Mouse (Mus musculus) lung, embryonic 15.5 days (tissue): ENCODE measurements around the gene Ascc1. TPM values are rescaled to one million over a fixed set of nuclear protein-coding genes. Genes with fewer than 3 reads are reported as not detected.

ENCODE experiments used
- ATAC-seq: fragments of 200-750 bp; cut with Nextera tagmentation; 2 replicates; pipeline ENCODE4 v1.8.0; 2017; ENCODE audit warnings: moderate number of reproducible peaks, borderline replicate concordance; ENCODE audit not compliant: low FRiP score, low TSS enrichment; ENCODE audit errors: extremely low read depth
- H3K27ac ChIP-seq: fragments of 300-500 bp; sonication (generic); 2 replicates; pipeline ENCODE4 v1.5.1; 2015; ENCODE audit warnings: moderate library complexity, mild to moderate bottlenecking, inconsistent platforms
- H3K27me3 ChIP-seq: fragments of 300-500 bp; sonication (generic); 2 replicates; pipeline ENCODE4 v1.6.1; 2015; ENCODE audit warnings: inconsistent platforms
- H3K36me3 ChIP-seq: fragments of 300-500 bp; sonication (generic); 2 replicates; pipeline ENCODE4 v1.6.1; 2015; ENCODE audit warnings: inconsistent platforms
- H3K4me1 ChIP-seq: fragments of 300-500 bp; sonication (generic); 2 replicates; pipeline ENCODE4 v1.6.1; 2015; ENCODE audit warnings: inconsistent platforms
- H3K4me2 ChIP-seq: fragments of 300-500 bp; sonication (generic); 2 replicates; pipeline ENCODE4 v1.6.1; 2015; ENCODE audit warnings: inconsistent platforms, mild to moderate bottlenecking, moderate library complexity
- H3K4me3 ChIP-seq: fragments of 300-500 bp; sonication (generic); 2 replicates; pipeline ENCODE4 v1.5.1; 2015; ENCODE audit warnings: mild to moderate bottlenecking, inconsistent platforms
- H3K9ac ChIP-seq: fragments of 300-500 bp; sonication (generic); 2 replicates; pipeline ENCODE4 v1.6.1; 2015; ENCODE audit warnings: inconsistent platforms
- H3K9me3 ChIP-seq: fragments of 300-500 bp; sonication (generic); 2 replicates; pipeline ENCODE4 v1.6.1; 2016; ENCODE audit warnings: inconsistent platforms
- WGBS: fragments of 180-500 bp; shearing (Covaris S2); methylation state at CpG from one replicate; pipeline ENCODE4 v1.1.7; 2015; 5-methylcytosine and 5-hydroxymethylcytosine counted together
- polyA plus RNA-seq: library from polyadenylated mRNA; unstranded; fragments of >200 nt; fragmentation: Nextera tagmentation; extraction: Ambion mirVana; gene quantifications from 2 replicates; pipeline ENCODE4 v1.2.1, GENCODE M21; 2015

Gene Ascc1
- polyA plus RNA-seq, 1 experiment from 2014 or later, result 45.2 TPM

DNA sequence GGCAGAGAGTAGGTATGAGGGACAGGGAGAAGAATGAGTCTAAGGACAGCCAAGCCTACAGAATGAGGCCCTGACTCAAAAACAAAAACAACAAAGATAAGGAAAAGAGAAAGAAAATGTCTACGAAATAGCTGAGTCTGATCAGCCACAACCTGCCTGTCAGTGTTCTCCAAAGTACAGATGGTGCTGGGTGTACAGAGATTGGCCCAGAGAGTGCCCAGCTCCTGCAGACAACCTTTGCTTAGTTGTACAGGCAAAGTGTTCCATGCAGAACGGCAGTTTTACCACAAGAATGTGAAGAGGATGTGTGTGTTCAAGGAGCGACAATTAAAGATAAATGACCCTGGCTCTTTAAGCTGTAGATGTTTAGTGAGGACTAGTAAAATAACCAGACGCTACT is 50.5 kb downstream of the Ascc1 start:
- Histone ChIP-seq H3K4me2 (no peak overlapping the region), H3K27me3 (no peaks in the 10 kb centered on the region), H3K4me3 (no peak overlapping the region), H3K36me3 (peaks cover 10% of the 10 kb centered on the region; the same call in 1 of the 2 replicates), H3K27ac (no peak overlapping the region), H3K9ac (no peak overlapping the region), H3K9me3 (0 out of 2 replicates have a peak, but pooled peaks cover 5% of the 10 kb centered on the region), H3K4me1 (no peaks in the 10 kb centered on the region)
- no peak for ATAC-seq
- 43% methylated on average over 4 of the region's 4 CpGs for WGBS

DNA sequence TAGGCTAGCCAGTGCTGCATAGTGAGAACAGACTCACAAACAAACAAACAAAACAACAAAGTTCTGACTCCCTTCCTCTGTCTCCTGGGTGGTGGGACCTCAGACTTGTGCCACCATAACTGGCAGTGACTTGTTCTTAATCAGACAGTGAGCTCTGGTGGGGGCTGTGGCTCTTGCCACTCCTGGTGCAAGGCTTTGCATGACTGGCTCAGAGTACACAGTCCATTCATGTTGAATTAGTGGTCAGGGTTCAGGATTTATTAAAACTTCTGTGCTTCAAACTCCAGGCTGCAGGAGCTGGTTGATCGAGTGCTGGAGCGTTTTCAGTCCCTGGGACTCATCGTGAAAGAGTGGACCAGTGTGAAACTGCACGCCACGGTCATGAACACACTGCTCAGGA is 59.6 kb downstream of the Ascc1 start:
- 87% methylated on average over 5 of the region's 5 CpGs for WGBS
- no peak overlapping the region for H3K27ac ChIP-seq
- ATAC-seq, result no peak
- no peak overlapping the region for H3K4me2 ChIP-seq
- no peaks in the 10 kb centered on the region for H3K27me3 ChIP-seq
- H3K36me3 ChIP-seq, result peaks cover 3% of the 10 kb centered on the region; the same call in 1 of the 2 replicates
- no peak overlapping the region for H3K4me3 ChIP-seq
- 0 out of 2 replicates have a peak, but pooled peaks cover 5% of the 10 kb centered on the region for H3K9me3 ChIP-seq
- no peak overlapping the region for H3K9ac ChIP-seq
- no peaks in the 10 kb centered on the region for H3K4me1 ChIP-seq

DNA sequence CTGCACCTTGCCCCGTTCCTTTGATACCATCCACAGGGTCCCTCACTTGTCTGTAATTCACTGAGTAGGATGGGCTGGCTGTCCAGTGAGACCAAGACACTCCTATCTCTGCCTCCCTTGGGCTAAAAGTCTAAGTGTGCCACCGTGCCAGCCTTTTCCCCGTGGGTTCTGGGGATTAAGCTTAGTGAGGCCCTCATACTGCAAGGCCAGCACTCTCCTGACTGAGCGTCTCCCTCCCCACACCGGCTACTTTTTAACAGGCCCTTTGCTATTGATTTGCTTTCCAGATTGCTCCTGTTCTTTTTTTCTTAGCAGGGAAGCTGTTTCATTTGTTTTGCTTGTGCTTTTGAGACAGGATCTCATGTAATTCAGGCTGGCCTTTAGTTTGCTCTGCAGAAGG is 60.3 kb downstream of the Ascc1 start:
- Histone ChIP-seq H3K9me3 (no peaks in the 10 kb centered on the region), H3K27me3 (no peaks in the 10 kb centered on the region), H3K4me2 (no peak overlapping the region), H3K4me1 (no peaks in the 10 kb centered on the region), H3K9ac (no peak overlapping the region), H3K36me3 (no peaks in the 10 kb centered on the region), H3K27ac (no peak overlapping the region), H3K4me3 (no peak overlapping the region)
- 38% methylated on average over 5 of the region's 5 CpGs for WGBS
- no peak for ATAC-seq

DNA sequence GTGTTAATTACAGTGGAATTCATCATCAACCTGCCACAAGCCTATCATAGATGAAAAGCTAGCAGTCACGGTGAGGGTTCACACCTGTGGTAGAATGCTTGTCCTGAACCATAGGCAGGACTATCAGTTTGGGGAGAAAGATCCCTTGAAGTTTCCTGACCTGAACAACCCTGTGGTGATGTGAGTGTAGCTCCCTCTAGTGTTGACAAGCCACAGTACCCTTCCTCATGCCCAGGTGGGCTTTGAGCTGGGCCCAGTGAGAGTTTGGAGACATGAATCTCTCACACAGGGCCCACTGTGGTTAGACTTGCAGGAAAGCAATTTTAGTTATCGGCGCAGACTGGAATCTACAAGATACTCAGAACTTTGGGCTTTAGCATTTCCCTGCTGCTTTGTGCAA is 63.9 kb downstream of the Ascc1 start:
- Histone ChIP-seq H3K4me2 (no peak overlapping the region), H3K27ac (no peak overlapping the region), H3K9me3 (no peaks in the 10 kb centered on the region), H3K36me3 (no peaks in the 10 kb centered on the region), H3K4me1 (no peaks in the 10 kb centered on the region), H3K9ac (no peak overlapping the region), H3K4me3 (no peak overlapping the region), H3K27me3 (no peaks in the 10 kb centered on the region)
- WGBS, result 64% methylated on average over 3 of the region's 3 CpGs
- ATAC-seq, result no peak

DNA sequence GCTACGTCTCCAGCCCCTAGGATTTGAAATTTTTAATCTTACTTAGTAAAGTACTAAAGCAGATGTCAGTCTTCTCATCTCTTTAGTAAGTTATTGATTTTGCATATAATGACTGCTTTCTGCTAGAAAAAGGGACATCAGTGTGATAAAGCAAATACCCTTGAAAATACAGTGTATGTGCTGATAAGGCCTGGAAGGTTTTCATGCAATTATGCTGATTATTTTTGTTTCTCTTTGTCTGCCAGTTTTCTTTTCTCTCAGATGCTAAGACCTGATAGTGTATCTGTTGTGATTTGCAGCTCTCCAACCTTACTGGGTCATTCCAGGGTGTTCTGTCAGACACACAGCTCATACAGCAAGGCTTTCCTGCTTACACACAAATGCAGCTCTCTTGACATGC is 72.6 kb downstream of the Ascc1 start:
- ATAC-seq, result no peak
- no peak overlapping the region for H3K4me2 ChIP-seq
- no peaks in the 10 kb centered on the region for H3K27me3 ChIP-seq
- H3K9me3 ChIP-seq, result no peaks in the 10 kb centered on the region
- H3K27ac ChIP-seq, result no peak overlapping the region
- WGBS, result 81% methylated on average over 1 of the region's 1 CpGs
- H3K36me3 ChIP-seq, result no peaks in the 10 kb centered on the region
- no peak overlapping the region for H3K9ac ChIP-seq
- no peak overlapping the region for H3K4me3 ChIP-seq
- H3K4me1 ChIP-seq, result peaks cover 23% of the 10 kb centered on the region

DNA sequence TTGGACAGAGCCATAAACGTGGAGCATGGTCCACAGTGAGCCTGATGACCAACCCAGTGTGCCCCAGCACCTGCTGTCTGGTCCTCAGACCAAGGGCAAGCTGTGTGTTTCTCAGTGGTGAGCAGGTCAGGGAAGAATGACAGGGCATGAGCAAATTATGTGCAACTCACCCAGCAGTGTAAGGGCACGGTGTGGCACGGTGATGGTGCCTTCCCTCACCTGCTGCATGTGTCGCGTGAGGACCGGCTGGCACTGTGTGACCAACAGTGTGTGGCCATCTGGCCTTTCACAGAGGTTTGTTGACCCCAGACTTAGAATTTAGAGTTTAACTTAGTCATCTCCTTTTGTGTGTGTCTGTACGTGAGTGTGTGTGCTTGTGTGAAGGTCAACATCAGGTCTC is 74.6 kb downstream of the Ascc1 start:
- 87% methylated on average over 7 of the region's 7 CpGs for WGBS
- no peak for ATAC-seq
- H3K27ac ChIP-seq, result no peak overlapping the region

DNA sequence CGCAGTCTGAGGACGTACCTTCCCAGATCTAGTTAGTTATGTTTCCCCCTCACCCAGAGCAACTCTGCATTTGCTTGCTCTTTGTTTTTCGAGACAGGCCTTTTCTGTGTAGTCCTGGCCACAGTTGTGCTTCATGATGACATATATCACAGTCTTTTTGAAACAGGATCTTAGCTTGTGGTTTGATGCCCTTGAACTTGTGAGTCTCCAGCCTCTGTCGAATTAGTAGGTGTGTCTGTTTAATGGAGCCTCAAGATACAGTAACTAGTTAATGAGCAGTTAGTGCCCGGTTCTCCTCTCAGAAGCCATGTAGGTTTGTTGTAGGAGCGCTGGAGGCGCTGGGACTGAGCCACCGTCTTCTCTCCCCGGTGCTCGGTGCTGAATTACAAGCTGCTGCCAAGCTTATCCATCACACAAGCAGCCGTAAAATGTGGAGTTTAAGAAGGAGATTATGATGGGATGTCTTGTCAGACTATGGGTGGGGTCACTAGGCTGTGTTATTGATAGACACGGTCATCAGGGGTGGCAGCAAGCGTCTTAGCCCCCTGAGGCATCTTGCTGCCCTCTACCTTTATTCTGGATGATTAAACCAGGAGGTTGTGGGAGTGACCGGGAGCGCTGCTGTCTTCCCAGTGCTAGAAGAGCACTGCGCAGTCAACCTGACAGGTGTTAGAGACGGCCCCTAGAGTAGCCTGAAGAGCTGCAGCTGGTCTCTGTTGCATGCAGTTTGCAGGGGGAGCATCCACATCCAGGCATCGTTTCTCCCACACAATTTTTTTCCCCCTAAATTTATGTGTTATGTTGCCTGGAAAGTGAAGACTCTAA is 75.3 kb downstream of the Ascc1 start:
- ATAC-seq, result peak; percentile 53; the same call in 1 of the 2 replicates
- Histone ChIP-seq H3K4me2 (0 out of 2 replicates have a peak overlapping the region, but pooled peaks have one; percentile 1), H3K27ac (0 out of 2 replicates have a peak overlapping the region, but pooled peaks have one; percentile 15), H3K4me3 (no peak overlapping the region), H3K36me3 (no peaks in the 10 kb centered on the region), H3K4me1 (peaks cover 45% of the 10 kb centered on the region), H3K27me3 (no peaks in the 10 kb centered on the region), H3K9me3 (no peaks in the 10 kb centered on the region), H3K9ac (no peak overlapping the region)
- 43% methylated on average over 18 of the region's 18 CpGs for WGBS

More for the DNA sequence above, 74.6 kb downstream of the Ascc1 start:
- no peaks in the 10 kb centered on the region for H3K27me3 ChIP-seq
- H3K4me3 ChIP-seq, result no peak overlapping the region
- H3K9me3 ChIP-seq, result no peaks in the 10 kb centered on the region
- H3K4me1 ChIP-seq, result peaks cover 43% of the 10 kb centered on the region
- no peaks in the 10 kb centered on the region for H3K36me3 ChIP-seq
- H3K9ac ChIP-seq, result no peak overlapping the region
- H3K4me2 ChIP-seq, result no peak overlapping the region

DNA sequence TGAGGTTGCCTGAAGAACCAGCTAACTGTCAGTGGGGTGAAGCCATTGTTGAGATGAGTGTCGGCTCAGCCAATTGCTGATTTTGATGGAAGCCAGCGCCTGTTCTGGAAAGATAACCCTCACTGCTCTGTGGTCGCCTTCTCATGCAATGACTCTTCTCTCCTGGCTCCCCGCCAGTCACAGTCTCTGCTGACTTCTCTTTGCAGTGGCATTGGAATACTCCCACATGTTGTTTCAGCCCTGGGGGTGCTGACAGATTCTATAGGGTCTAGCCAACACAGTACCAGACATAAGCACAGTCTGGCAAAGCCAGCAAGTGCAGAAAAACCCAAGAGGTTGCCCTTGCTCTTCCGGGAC is 75.9 kb downstream of the Ascc1 start:
- WGBS, result 39% methylated on average over 5 of the region's 5 CpGs
- Histone ChIP-seq H3K36me3 (no peaks in the 10 kb centered on the region), H3K9me3 (no peaks in the 10 kb centered on the region), H3K27me3 (no peaks in the 10 kb centered on the region), H3K9ac (no peak overlapping the region), H3K27ac (0 out of 2 replicates have a peak overlapping the region, but pooled peaks have one; percentile 15), H3K4me1 (peaks cover 45% of the 10 kb centered on the region), H3K4me3 (no peak overlapping the region), H3K4me2 (0 out of 2 replicates have a peak overlapping the region, but pooled peaks have one; percentile 1)
- ATAC-seq, result peak; percentile 82

DNA sequence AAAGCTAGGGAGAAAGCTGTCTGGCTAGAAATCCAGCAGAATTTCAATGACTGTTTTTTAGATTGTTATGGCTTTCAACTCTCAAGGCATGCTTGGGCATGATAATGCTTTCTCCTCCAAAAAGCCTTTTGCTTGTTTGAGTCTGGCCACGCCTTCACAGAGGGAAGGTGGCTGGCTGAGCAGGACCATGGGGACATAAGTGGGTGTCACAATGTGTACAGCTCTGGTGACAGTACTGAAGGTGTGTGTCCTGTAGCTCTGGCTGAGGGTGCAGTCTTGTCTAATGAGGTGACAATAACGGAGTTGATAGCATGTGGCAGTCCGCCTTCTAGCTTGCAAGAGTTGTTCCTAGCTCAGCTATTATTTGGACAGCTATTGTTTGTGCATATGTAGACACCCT is 77.6 kb downstream of the Ascc1 start:
- ATAC-seq, result no peak
- no peaks in the 10 kb centered on the region for H3K27me3 ChIP-seq
- H3K4me1 ChIP-seq, result peaks cover 45% of the 10 kb centered on the region
- no peaks in the 10 kb centered on the region for H3K36me3 ChIP-seq
- no peak overlapping the region for H3K9ac ChIP-seq
- 62% methylated on average over 3 of the region's 3 CpGs for WGBS
- H3K4me2 ChIP-seq, result no peak overlapping the region
- H3K9me3 ChIP-seq, result no peaks in the 10 kb centered on the region
- 0 out of 2 replicates have a peak overlapping the region, but pooled peaks have one; percentile 41 for H3K27ac ChIP-seq
- no peak overlapping the region for H3K4me3 ChIP-seq

DNA sequence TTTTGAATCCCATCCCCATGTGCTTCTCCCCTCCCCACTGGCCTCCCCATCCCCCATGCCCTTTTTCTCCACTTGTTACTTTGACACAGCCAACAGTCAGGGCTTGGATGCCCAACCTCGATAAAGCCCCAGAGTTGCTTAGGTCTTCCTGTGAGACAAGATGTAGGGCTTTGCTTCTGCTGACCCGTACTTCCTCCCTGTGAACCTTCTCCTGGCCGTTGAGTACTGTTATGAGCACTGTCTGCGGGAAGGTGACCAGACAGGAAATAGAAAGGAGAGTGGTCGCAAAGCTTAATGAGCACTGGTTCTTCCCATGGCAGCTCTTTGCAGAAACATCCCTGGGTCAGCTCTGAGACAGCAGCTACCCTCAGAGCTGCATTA is 78.0 kb downstream of the Ascc1 start:
- Histone ChIP-seq H3K4me3 (no peak overlapping the region), H3K9ac (no peak overlapping the region), H3K27me3 (no peaks in the 10 kb centered on the region), H3K4me2 (no peak overlapping the region), H3K27ac (peak overlapping the region; percentile 41), H3K4me1 (peaks cover 45% of the 10 kb centered on the region), H3K36me3 (no peaks in the 10 kb centered on the region), H3K9me3 (no peaks in the 10 kb centered on the region)
- WGBS, result 18% methylated on average over 5 of the region's 5 CpGs
- ATAC-seq, result no peak

DNA sequence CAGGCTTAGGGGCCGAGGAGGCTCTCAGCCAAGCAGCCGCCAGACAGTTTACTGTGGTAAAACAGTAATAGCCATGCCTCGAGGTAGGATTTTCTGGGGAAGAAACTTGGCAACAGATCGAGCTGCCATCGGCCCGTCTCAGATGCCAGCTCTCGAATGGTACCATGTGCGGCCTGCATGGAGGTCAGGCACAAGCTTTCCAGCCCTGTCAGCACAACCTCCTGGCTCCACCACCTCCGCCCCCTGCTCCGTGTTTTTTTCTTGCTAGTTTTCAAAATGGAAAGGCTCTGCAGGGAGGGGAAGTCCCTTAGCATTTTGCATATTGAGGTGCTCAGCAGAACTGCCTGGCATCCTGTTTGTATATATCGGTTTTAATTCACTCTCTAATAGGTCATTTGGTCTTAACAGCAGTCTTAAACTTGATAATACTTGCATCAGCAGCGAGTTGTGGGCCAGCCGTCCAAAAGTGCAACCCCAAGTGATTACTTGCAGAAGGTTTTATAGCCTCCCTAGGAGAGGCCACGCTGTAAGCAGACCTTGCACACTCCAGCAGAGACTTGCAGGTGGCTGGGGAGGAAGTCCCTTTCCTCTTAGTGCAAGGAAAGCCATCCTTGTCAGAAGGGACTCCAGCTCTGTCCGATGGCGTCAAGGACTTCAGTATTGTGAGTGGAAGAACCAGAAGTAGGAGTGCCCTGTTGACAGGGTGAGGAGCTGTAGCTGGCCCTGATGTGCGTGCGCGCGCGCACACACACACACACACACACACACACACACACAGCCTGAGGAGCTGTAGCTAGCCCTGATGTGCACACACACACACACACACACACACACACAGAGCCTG is 78.6 kb downstream of the Ascc1 start:
- Histone ChIP-seq H3K36me3 (no peaks in the 10 kb centered on the region), H3K4me2 (no peak overlapping the region)
- ATAC-seq, result no peak

DNA sequence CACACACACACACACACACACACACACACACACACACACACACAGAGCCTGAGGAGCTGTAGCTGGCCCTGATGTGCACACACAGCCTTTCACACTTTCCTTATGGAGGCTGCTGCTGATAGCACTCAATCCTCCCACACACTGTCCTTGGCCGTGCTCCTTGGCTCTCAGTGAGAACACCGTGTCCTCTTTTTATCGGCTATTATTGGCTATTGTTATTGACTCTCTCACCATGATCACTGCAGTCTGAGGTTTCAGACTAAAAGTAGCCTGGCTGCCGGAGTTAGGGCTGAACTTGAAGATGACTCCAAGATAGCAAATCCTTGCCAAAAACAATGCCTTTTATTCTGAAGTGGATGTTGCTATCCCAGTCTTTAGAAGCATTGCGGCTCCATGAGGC is 79.3 kb downstream of the Ascc1 start:
- Histone ChIP-seq H3K27ac (no peak overlapping the region), H3K27me3 (no peaks in the 10 kb centered on the region), H3K4me2 (no peak overlapping the region), H3K9ac (no peak overlapping the region), H3K4me3 (no peak overlapping the region), H3K9me3 (no peaks in the 10 kb centered on the region), H3K36me3 (no peaks in the 10 kb centered on the region), H3K4me1 (peaks cover 45% of the 10 kb centered on the region)
- peak; percentile 27; the same call in 1 of the 2 replicates for ATAC-seq
- WGBS, result 28% methylated on average over 5 of the region's 5 CpGs

More for the DNA sequence above, 78.6 kb downstream of the Ascc1 start:
- Histone ChIP-seq H3K9ac (no peak overlapping the region), H3K9me3 (no peaks in the 10 kb centered on the region), H3K27me3 (no peaks in the 10 kb centered on the region), H3K4me3 (no peak overlapping the region), H3K4me1 (peaks cover 45% of the 10 kb centered on the region), H3K27ac (peak overlapping the region; percentile 41)
- WGBS, result 48% methylated on average over 21 of the region's 21 CpGs
